Mouse (Mus musculus): ENCODE measurements around the gene Pla2g16.

Gene Pla2g16

GRCm38 (mm10) chr19:7557328-7557822 is at the start of gene Pla2g16:
Gene Pla2g16 (plus strand): TSS chr19:7557459.
- peak in 1 of 2 experiments; percentile 56 for DNase-seq (ENCODE audit: low spot score in 2 of 2)

- DNase-seq (ENCODE audit: low spot score in 2 of 2): no peak
Observed at GRCm38 (mm10) chr19:7508026-7508425, 49.2 kb upstream of the Pla2g16 start.

GRCm38 (mm10) chr19:7516437-7516836 is 40.8 kb upstream of the Pla2g16 start:
- DNase-seq (ENCODE audit: low spot score in 2 of 2): no peak

- no peak for DNase-seq (ENCODE audit: low spot score in 2 of 2)
Observed at GRCm38 (mm10) chr19:7521619-7522018, 35.6 kb upstream of the Pla2g16 start.

GRCm38 (mm10) chr19:7522856-7523255 is 34.4 kb upstream of the Pla2g16 start:
- DNase-seq (ENCODE audit: low spot score in 2 of 2): no peak

GRCm38 (mm10) chr19:7523292-7523691 is 34.0 kb upstream of the Pla2g16 start:
- no peak for DNase-seq (ENCODE audit: low spot score in 2 of 2)

GRCm38 (mm10) chr19:7523781-7524180 is 33.5 kb upstream of the Pla2g16 start:
- DNase-seq (ENCODE audit: low spot score in 2 of 2): no peak

GRCm38 (mm10) chr19:7524879-7525278 is 32.4 kb upstream of the Pla2g16 start:
- no peak for DNase-seq (ENCODE audit: low spot score in 2 of 2)

GRCm38 (mm10) chr19:7528639-7529428 is 28.4 kb upstream of the Pla2g16 start:
- peak in 1 of 2 experiments; percentile 72 for DNase-seq (ENCODE audit: low spot score in 2 of 2)

GRCm38 (mm10) chr19:7531906-7532305 is 25.4 kb upstream of the Pla2g16 start:
- peak in 1 of 2 experiments; percentile 38 for DNase-seq (ENCODE audit: low spot score in 2 of 2)

- DNase-seq (ENCODE audit: low spot score in 2 of 2): no peak
Observed at GRCm38 (mm10) chr19:7533891-7534290, 23.4 kb upstream of the Pla2g16 start.

- no peak for DNase-seq (ENCODE audit: low spot score in 2 of 2)
Observed at GRCm38 (mm10) chr19:7548924-7549323, 8.3 kb upstream of the Pla2g16 start.

GRCm38 (mm10) chr19:7551550-7552300 is 5.5 kb upstream of the Pla2g16 start:
- DNase-seq (ENCODE audit: low spot score in 2 of 2): no peak

- DNase-seq (ENCODE audit: low spot score in 2 of 2): no peak
Observed at GRCm38 (mm10) chr19:7552301-7552673, 5.0 kb upstream of the Pla2g16 start.

- DNase-seq (ENCODE audit: low spot score in 2 of 2): no peak
Observed at GRCm38 (mm10) chr19:7553441-7553840, 3.8 kb upstream of the Pla2g16 start.

GRCm38 (mm10) chr19:7554881-7555280 is 2.4 kb upstream of the Pla2g16 start:
- no peak for DNase-seq (ENCODE audit: low spot score in 2 of 2)

- DNase-seq (ENCODE audit: low spot score in 2 of 2): no peak
Observed at GRCm38 (mm10) chr19:7556641-7557040, 618 bp upstream of the Pla2g16 start.

GRCm38 (mm10) chr19:7557844-7558243 is 585 bp downstream of the Pla2g16 start:
- DNase-seq (ENCODE audit: low spot score in 2 of 2): no peak

GRCm38 (mm10) chr19:7558675-7559074 is 1.4 kb downstream of the Pla2g16 start:
- no peak for DNase-seq (ENCODE audit: low spot score in 2 of 2)

- no peak for DNase-seq (ENCODE audit: low spot score in 2 of 2)
Observed at GRCm38 (mm10) chr19:7559986-7560385, 2.7 kb downstream of the Pla2g16 start.

- DNase-seq (ENCODE audit: low spot score in 2 of 2): no peak
Observed at GRCm38 (mm10) chr19:7561456-7561855, 4.2 kb downstream of the Pla2g16 start.

- DNase-seq (ENCODE audit: low spot score in 2 of 2): no peak
Observed at GRCm38 (mm10) chr19:7562601-7563129, 5.4 kb downstream of the Pla2g16 start.

- no peak for DNase-seq (ENCODE audit: low spot score in 2 of 2)
Observed at GRCm38 (mm10) chr19:7563676-7564075, 6.4 kb downstream of the Pla2g16 start.

Data from left cerebral cortex, adult 9 months (tissue).